Mouse (Mus musculus): ENCODE measurements around the gene Ppil2.

Ppil2 gene

GRCm38 (mm10) chr16:17110771-17111743, at the start of gene Ppil2:
Gene Ppil2, minus strand, starts transcription at chr16:17111257.
- peak; percentile 78 to 84 for DNase-seq (ENCODE audit: low spot score in 2 of 2)

- no peak for DNase-seq (ENCODE audit: low spot score in 2 of 2)
These were observed 43.3 kb upstream of the Ppil2 start for GRCm38 (mm10) chr16:17154346-17154745.

DNA sequence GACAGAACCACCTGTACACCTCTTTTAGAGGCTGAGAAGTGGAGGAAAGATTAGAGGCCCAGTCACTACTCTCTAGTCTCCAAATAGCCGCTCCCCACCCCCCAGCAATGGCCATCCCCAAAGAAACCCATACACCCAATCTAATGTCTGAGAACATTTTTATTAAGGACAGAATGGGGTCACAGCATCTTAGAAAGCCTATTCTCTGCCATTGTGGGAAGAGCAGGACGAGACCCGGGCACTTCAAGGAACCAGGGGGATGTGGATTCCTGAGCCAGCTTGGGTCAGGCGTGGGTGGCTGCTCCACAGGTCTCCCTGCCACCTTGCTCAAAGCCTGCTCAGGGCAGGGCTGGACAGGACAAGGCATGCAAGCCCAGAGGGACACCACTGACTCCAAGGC, 40.8 kb upstream of the Ppil2 start:
- no peak for DNase-seq (ENCODE audit: low spot score in 2 of 2)

- no peak for DNase-seq (ENCODE audit: low spot score in 2 of 2)
These were observed 39.6 kb upstream of the Ppil2 start for GRCm38 (mm10) chr16:17150520-17151258.

DNA sequence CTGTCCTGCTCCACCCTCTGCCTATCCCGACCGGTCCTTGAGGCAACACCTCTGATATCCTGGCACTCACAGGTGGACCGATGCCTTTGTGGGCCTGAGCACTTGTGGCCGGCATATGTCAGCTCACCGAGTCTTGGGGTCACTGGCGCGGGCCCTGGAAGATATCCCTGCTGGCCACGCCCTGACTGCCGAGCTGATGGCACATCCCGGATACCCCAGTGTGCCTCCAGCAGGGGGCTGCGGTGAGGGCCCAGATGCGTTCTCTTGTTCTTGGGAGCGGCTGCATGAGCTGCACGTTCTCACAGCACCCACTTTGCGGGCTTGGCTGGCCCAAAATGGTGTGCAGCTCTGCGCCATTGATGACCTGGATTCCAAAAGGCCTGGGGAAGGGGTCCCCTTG, 37.0 kb upstream of the Ppil2 start:
- DNase-seq (ENCODE audit: low spot score in 2 of 2): peak in 1 of 2 experiments; percentile 27

DNA sequence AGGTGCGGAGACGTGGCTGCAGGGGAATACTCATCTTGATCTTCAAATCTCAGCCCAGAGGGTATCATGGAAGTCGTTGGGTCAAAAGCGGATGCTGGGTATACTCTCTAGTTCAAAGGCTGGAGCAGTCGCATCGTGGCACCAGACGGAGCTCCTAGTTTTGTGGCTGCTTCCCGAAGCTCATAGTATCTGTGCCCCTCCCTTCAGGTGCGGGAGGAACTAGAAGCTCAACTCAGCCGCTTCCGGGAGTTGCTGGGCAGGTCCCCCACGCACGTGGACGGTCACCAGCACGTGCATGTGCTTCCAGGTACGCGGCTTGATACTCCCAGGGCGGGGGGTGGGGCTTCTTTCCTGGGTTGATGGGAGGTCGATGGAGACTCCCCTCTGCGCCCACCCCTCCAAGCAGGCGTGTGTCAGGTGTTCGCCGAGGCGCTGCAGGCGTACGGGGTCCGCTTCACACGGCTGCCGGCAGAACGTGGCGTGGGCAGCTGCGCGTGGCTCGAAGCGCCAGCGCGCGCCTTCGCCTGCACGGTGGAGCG, 36.4 kb upstream of the Ppil2 start:
- DNase-seq (ENCODE audit: low spot score in 2 of 2): peak; percentile 24 to 27

DNA sequence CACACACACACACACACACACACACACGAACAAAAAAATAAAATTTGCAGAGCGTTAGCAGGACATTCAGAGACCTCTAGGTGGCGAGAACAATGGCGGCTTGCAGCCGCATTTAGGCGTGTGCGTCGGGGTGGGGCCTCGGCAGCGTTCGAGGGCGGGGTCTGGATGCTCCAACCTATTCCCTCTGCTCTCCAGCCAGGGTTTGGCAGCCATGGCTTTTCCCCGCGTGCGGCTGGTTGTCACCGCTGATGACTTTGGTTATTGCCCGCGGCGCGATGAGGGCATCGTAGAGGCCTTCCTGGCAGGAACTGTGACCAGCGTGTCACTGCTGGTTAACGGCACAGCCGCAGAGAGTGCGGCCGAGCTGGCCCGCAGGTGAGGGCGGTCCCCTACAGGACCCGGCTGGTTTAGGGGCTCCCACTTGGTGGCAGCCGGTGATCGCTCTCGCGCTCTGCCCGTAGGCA, 35.7 kb upstream of the Ppil2 start, which contains the start of gene Ccdc116:
Gene Ccdc116, minus strand, starts transcription at position 458 of the 464 bp plus-strand sequence.
- DNase-seq (ENCODE audit: low spot score in 2 of 2): peak; percentile 67 to 74

GRCm38 (mm10) chr16:17144339-17144738, 33.3 kb upstream of the Ppil2 start, which contains the start of gene Ydjc:
Gene Ydjc, plus strand, starts transcription at chr16:17144621.
- no peak for DNase-seq (ENCODE audit: low spot score in 2 of 2)

- DNase-seq (ENCODE audit: low spot score in 2 of 2): no peak
These were observed 26.3 kb upstream of the Ppil2 start for GRCm38 (mm10) chr16:17137355-17137754.

DNA sequence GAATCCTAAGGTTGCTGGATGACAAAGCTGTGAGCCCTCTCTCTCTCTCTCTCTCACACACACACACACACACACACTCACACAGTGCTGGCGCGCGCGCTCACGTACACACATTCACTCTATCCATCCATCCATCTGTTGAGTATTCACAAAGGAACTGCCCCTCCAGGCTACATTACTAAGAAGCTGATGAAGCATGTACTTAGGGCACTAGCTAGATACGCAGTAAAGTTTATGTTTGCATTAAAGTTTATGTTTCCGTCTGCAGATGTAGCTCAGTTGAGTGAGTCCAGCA, 21.8 kb upstream of the Ppil2 start:
- DNase-seq (ENCODE audit: low spot score in 2 of 2): no peak

DNA sequence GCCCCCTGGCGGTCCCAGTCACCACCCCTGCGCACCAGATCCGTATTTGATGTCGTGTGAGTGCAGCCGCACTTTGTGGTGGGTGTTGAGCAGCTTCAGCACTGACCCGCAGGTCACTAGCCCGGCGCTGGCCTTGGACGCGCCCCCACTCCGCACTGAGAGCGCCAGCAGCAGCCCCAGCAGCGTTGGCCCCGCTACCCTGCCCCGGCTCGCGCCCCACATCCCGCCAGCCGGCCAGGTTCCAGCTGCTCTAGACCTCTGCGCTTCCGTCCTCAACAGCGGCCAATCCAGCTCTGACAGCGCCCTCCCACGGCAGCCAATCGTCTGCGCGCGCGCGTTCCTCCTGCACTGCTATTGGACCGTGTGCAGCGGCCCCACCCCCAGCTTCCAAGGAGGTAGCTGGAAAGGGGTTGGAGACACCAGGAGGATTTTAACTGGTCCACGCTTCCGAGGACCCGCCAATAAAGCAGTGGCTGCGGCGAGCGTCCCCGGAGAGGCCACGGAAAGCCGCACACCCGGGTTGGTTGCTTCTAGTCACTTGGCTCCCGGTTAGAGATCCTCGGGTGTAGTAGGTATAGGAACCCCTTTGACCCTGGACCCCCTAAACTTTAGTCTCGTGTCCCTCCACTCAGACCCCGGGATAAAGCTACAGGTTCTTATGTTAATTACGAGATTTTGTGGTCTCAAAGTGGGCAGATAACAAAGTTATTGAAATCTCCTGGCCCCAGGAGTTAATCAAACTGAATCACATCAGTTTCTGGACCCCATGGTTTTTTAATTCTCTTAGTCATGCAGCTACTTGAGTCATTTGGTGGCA, 21.2 kb upstream of the Ppil2 start, which contains the start of gene Sdf2l1:
Gene Sdf2l1, minus strand, starts transcription at position 295 of the 817 bp plus-strand sequence.
- DNase-seq (ENCODE audit: low spot score in 2 of 2): peak; percentile 92 to 93

- DNase-seq (ENCODE audit: low spot score in 2 of 2): peak in 1 of 2 experiments; percentile 29
These were observed 20.4 kb upstream of the Ppil2 start for GRCm38 (mm10) chr16:17131191-17132088.

DNA sequence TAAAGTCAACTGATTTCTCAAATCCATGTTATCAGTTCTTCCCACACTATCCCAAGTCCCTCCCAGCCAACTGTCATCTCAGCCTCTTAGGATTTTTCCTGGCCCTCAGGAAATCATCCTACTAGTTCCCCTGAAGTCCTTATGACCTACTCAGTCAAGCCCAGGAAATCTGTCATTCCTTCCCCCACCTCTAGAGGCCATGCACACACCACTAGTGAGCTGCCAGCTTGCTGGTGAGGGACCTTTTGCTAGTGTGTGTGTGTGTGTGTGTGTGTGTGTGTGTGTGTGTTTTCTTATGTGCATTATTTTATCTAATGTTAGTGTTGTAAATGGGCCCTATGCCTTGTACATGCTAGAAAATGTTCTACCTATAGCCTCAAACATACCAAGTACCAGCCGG, 16.2 kb upstream of the Ppil2 start:
- DNase-seq (ENCODE audit: low spot score in 2 of 2): peak; percentile 42 to 65

- DNase-seq (ENCODE audit: low spot score in 2 of 2): peak; percentile 77 to 82
These were observed 13.9 kb upstream of the Ppil2 start, which contains the start of gene 2610318N02Rik for GRCm38 (mm10) chr16:17124871-17125520. Gene 2610318N02Rik, minus strand, starts transcription at chr16:17125167.

- DNase-seq (ENCODE audit: low spot score in 2 of 2): no peak
These were observed 13.2 kb upstream of the Ppil2 start for GRCm38 (mm10) chr16:17124119-17124870.

- no peak for DNase-seq (ENCODE audit: low spot score in 2 of 2)
These were observed 10.5 kb upstream of the Ppil2 start for GRCm38 (mm10) chr16:17121569-17121968.

- no peak for DNase-seq (ENCODE audit: low spot score in 2 of 2)
These were observed 6.3 kb upstream of the Ppil2 start for GRCm38 (mm10) chr16:17117309-17117799.

- DNase-seq (ENCODE audit: low spot score in 2 of 2): no peak
These were observed 6.5 kb downstream of the Ppil2 start for GRCm38 (mm10) chr16:17104600-17104999.
